Mouse (Mus musculus) testis, adult 10 weeks (tissue): ENCODE data around the gene Nkx2-4. TPM values are rescaled to one million over a fixed set of nuclear protein-coding genes. Genes with fewer than 3 reads are reported as not detected.

Source experiments
- polyA plus RNA-seq: library from polyadenylated mRNA; stranded (reverse); fragments of 350-450 nt; fragmentation: Illumina TruSeq; extraction: RNeasy Lipid Tissue Mini Kit (QIAGEN cat#74804); gene quantifications from one replicate; pipeline ENCODE4 v1.2.3, GENCODE M21; 2014; ENCODE audit warnings: low read depth, low replicate concordance

Gene Nkx2-4
- 4.6 TPM for polyA plus RNA-seq

GRCm38 (mm10) chr2:147085072-147085870, at the start of gene Nkx2-4:
Gene Nkx2-4, minus strand, starts transcription at chr2:147085445.

Other genes with a start within 250 kb of the Nkx2-4 start
- gene Kiz, start 229.6 kb downstream of the Nkx2-4 start, polyA plus RNA-seq = 413 TPM
- 144 TPM for gene Xrn2, start 72.4 kb downstream of the Nkx2-4 start, polyA plus RNA-seq
- not detected for gene Nkx2-2, start 108.8 kb upstream of the Nkx2-4 start, polyA plus RNA-seq